Mouse (Mus musculus): Measurements from ENCODE around the gene Wdr5. TPM values are rescaled to one million over a fixed set of nuclear protein-coding genes. Genes with fewer than 3 reads are reported as not detected.
"Not testable (repeated sequence)": the region's sequence is repeated elsewhere in the genome, so short reads cannot be mapped to it uniquely, and the experiment has no call there.

The Wdr5 gene
- polyA plus RNA-seq, 1 experiment from 2014 or later: 49.5 TPM

- no peaks in the 10 kb centered on the region for H3K36me3 ChIP-seq (ENCODE audit: control insufficient read depth, insufficient read depth, low read length)
- no peaks in the 10 kb centered on the region for H3K27me3 ChIP-seq (replicated peaks; ENCODE audit: control insufficient read depth, insufficient read depth, low read length)
- DNase-seq (ENCODE audit: low spot score) (no peak), ATAC-seq (no peak)
- H3K9ac ChIP-seq (ENCODE audit: low read length): peak overlapping the region; percentile 96
- peak overlapping the region; percentile 89 for H3K4me2 ChIP-seq (ENCODE audit: low read length)
- H3K9me3 ChIP-seq (replicated peaks; ENCODE audit: control insufficient read depth, low read length): no peaks in the 10 kb centered on the region
- WGBS: 74% methylated on average over 5 of the region's 5 CpGs
- H3K4me1 ChIP-seq (ENCODE audit: control insufficient read depth, insufficient read depth, low read length): peaks cover 18% of the 10 kb centered on the region
- H3K27ac ChIP-seq (ENCODE audit: low read depth, low read length): no peak overlapping the region
- peak overlapping the region; percentile 96 for H3K4me3 ChIP-seq (ENCODE audit: low read depth, low read length)
Observed at GRCm38 (mm10) chr2:27513861-27514260, 1.1 kb upstream of the Wdr5 start.

DNA sequence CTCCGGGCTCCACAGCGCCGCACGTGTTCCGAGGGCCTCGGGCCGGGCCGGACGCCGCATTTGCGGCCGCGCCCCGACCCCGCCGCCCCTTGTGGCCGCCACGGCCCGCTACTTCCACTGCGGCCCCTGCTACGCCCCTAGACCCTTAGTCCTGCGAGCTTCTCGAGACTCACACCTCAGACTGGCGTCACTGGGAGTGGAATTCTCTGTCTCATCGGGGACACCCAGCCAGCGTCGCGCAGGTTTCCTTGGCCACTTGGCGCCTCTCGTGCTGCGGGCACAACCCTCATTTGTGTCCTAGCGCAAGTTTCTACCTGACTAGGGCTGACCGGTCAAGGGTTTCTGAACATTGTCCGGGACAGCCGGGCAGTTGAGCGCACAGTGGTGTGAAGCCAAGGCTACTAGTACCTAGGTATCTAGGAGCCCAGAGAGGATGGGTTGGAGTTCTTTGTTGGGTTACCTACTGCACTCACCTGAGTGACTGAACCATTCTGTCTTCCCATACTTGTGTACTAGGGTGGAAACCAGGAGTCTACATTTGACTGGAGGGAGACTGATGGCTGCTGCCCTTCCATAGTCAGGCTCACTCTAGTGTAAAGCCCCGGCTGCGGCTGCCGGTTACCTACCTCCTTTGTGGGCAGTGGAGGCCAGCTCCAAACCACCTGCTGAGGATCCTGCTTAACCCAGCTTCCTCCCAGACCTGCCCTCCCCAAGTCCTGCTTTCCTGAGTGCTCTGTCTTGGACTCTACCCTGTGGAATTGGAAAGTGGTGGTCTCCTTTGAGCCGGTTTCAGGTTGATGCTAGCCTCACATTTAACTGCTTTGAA lies 597 bp downstream of the Wdr5 start:
- WGBS: under 1% methylated on average over 38 of the region's 40 CpGs
- Histone ChIP-seq H3K27me3 (replicated peaks; ENCODE audit: control insufficient read depth, insufficient read depth, low read length) (no peaks in the 10 kb centered on the region), H3K36me3 (ENCODE audit: control insufficient read depth, insufficient read depth, low read length) (peaks cover 16% of the 10 kb centered on the region), H3K4me1 (ENCODE audit: control insufficient read depth, insufficient read depth, low read length) (peaks cover 18% of the 10 kb centered on the region), H3K27ac (ENCODE audit: low read depth, low read length) (peak overlapping the region; percentile 78), H3K9me3 (replicated peaks; ENCODE audit: control insufficient read depth, low read length) (no peaks in the 10 kb centered on the region), H3K9ac (ENCODE audit: low read length) (peak overlapping the region; percentile 96), H3K4me2 (ENCODE audit: low read length) (peak overlapping the region; percentile 89), H3K4me3 (ENCODE audit: low read depth, low read length) (peak overlapping the region; percentile 96)
- ATAC-seq (peak; percentile 59), DNase-seq (ENCODE audit: low spot score) (peak; percentile 15)

- H3K9ac ChIP-seq (ENCODE audit: low read length): peak overlapping the region; percentile 96; the same call in 1 of the 2 replicates
- H3K4me1 ChIP-seq (ENCODE audit: control insufficient read depth, insufficient read depth, low read length): peaks cover 18% of the 10 kb centered on the region
- no peaks in the 10 kb centered on the region for H3K9me3 ChIP-seq (replicated peaks; ENCODE audit: control insufficient read depth, low read length)
- peak overlapping the region; percentile 96 for H3K4me3 ChIP-seq (ENCODE audit: low read depth, low read length)
- H3K27ac ChIP-seq (ENCODE audit: low read depth, low read length): no peak overlapping the region
- peaks cover 23% of the 10 kb centered on the region for H3K36me3 ChIP-seq (ENCODE audit: control insufficient read depth, insufficient read depth, low read length)
- H3K4me2 ChIP-seq (ENCODE audit: low read length): peak overlapping the region; percentile 89
- no peaks in the 10 kb centered on the region for H3K27me3 ChIP-seq (replicated peaks; ENCODE audit: control insufficient read depth, insufficient read depth, low read length)
- ATAC-seq: no peak
- DNase-seq (ENCODE audit: low spot score): no peak
- WGBS: 9% methylated on average over 1 of the region's 1 CpGs
Observed at GRCm38 (mm10) chr2:27516289-27516688, 1.3 kb downstream of the Wdr5 start.

- no peak for ATAC-seq
- H3K27me3 ChIP-seq (replicated peaks; ENCODE audit: control insufficient read depth, insufficient read depth, low read length): no peaks in the 10 kb centered on the region
- no peak overlapping the region for H3K4me2 ChIP-seq (ENCODE audit: low read length)
- H3K9ac ChIP-seq (ENCODE audit: low read length): no peak overlapping the region
- WGBS: 91% methylated on average over 3 of the region's 3 CpGs
- no peak for DNase-seq (ENCODE audit: low spot score)
- H3K36me3 ChIP-seq (ENCODE audit: control insufficient read depth, insufficient read depth, low read length): peaks cover 40% of the 10 kb centered on the region
- H3K4me3 ChIP-seq (ENCODE audit: low read depth, low read length): no peak overlapping the region
- H3K9me3 ChIP-seq (replicated peaks; ENCODE audit: control insufficient read depth, low read length): no peaks in the 10 kb centered on the region
- H3K27ac ChIP-seq (ENCODE audit: low read depth, low read length): no peak overlapping the region
- H3K4me1 ChIP-seq (ENCODE audit: control insufficient read depth, insufficient read depth, low read length): peaks cover 18% of the 10 kb centered on the region
Observed at GRCm38 (mm10) chr2:27518283-27518682, 3.3 kb downstream of the Wdr5 start.

GRCm38 (mm10) chr2:27538455-27539330 lies 23.7 kb downstream of the Wdr5 start:
- WGBS: 63% methylated on average over 5 of the region's 5 CpGs
- H3K4me3 ChIP-seq (ENCODE audit: low read depth, low read length): not testable (repeated sequence)
- peak overlapping the region; percentile 4; the same call in 1 of the 2 replicates for H3K9ac ChIP-seq (ENCODE audit: low read length)

GRCm38 (mm10) chr2:27539336-27539735 lies 24.4 kb downstream of the Wdr5 start:
- DNase-seq (ENCODE audit: low spot score) (peak; percentile 55), ATAC-seq (0 out of 2 replicates have a peak, but pooled peaks have one; percentile 1)
- Histone ChIP-seq H3K27ac (ENCODE audit: low read depth, low read length) (peak overlapping the region; percentile 67), H3K9me3 (replicated peaks; ENCODE audit: control insufficient read depth, low read length) (no peaks in the 10 kb centered on the region), H3K27me3 (replicated peaks; ENCODE audit: control insufficient read depth, insufficient read depth, low read length) (no peaks in the 10 kb centered on the region), H3K36me3 (ENCODE audit: control insufficient read depth, insufficient read depth, low read length) (peaks cover 23% of the 10 kb centered on the region), H3K4me1 (ENCODE audit: control insufficient read depth, insufficient read depth, low read length) (peaks cover 8% of the 10 kb centered on the region), H3K9ac (ENCODE audit: low read length) (peak overlapping the region; percentile 4; the same call in 1 of the 2 replicates), H3K4me2 (ENCODE audit: low read length) (peak overlapping the region; percentile 81), H3K4me3 (ENCODE audit: low read depth, low read length) (no peak overlapping the region)
- WGBS: 20% methylated on average over 5 of the region's 5 CpGs

More at GRCm38 (mm10) chr2:27538455-27539330, 23.7 kb downstream of the Wdr5 start:
- peaks cover 29% of the 10 kb centered on the region for H3K36me3 ChIP-seq (ENCODE audit: control insufficient read depth, insufficient read depth, low read length)
- not testable (repeated sequence) for H3K27ac ChIP-seq (ENCODE audit: low read depth, low read length); H3K4me1 ChIP-seq (ENCODE audit: control insufficient read depth, insufficient read depth, low read length); ATAC-seq; DNase-seq (ENCODE audit: low spot score); H3K27me3 ChIP-seq (replicated peaks; ENCODE audit: control insufficient read depth, insufficient read depth, low read length); H3K9me3 ChIP-seq (replicated peaks; ENCODE audit: control insufficient read depth, low read length)
- peak overlapping the region; percentile 81 for H3K4me2 ChIP-seq (ENCODE audit: low read length)

DNA sequence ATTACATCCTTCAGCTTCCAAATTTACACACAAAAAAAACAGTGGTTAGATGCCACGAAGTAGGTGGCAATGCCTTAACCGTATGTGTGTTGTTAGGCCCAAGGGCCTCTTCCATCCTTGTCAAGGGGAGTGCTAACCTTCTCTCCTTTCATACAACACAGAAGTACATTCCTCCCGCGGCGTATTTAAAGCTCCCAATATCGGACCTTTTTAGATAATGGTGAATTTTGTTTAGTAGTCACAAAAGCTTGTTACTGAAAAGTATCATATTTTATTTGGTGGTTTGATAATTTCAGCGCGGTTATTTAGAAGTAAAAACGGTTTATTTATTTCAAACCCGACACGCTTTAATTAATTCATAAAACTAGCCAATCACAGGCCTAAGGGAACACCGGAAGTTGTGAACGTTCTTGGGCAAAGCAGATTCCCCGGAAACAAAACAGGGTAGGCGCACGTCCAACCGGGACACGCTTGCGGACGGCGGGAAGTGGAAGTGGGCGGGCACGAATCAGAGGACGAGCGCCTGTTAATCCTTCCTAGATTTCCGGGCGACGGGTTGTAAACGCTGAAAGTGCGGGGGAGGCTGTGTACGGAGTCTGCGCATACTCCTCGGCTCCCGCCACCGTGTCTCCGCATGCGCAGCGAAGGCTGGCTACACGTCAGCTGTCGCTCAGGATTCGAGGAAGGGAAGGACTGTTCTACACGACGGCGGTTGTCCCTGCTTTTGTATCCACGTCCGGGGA lies 25.0 kb downstream of the Wdr5 start:
- DNase-seq (ENCODE audit: low spot score) (peak; percentile 100), ATAC-seq (peak; percentile 97)
- Histone ChIP-seq H3K36me3 (ENCODE audit: control insufficient read depth, insufficient read depth, low read length) (peaks cover 17% of the 10 kb centered on the region), H3K4me2 (ENCODE audit: low read length) (peak overlapping the region; percentile 81), H3K27ac (ENCODE audit: low read depth, low read length) (peak overlapping the region; percentile 86), H3K9ac (ENCODE audit: low read length) (peak overlapping the region; percentile 70), H3K27me3 (replicated peaks; ENCODE audit: control insufficient read depth, insufficient read depth, low read length) (no peaks in the 10 kb centered on the region), H3K9me3 (replicated peaks; ENCODE audit: control insufficient read depth, low read length) (no peaks in the 10 kb centered on the region), H3K4me1 (ENCODE audit: control insufficient read depth, insufficient read depth, low read length) (peaks cover 8% of the 10 kb centered on the region), H3K4me3 (ENCODE audit: low read depth, low read length) (peak overlapping the region; percentile 43)
- WGBS: under 1% methylated on average over 46 of the region's 46 CpGs

- DNase-seq (ENCODE audit: low spot score) (no peak), ATAC-seq (peak; percentile 36)
- whole genome bisulfite sequencing: 30% methylated on average over 10 of the region's 10 CpGs
- Histone ChIP-seq H3K9ac (ENCODE audit: low read length) (peak overlapping the region; percentile 70), H3K9me3 (replicated peaks; ENCODE audit: control insufficient read depth, low read length) (no peaks in the 10 kb centered on the region), H3K36me3 (ENCODE audit: control insufficient read depth, insufficient read depth, low read length) (peaks cover 11% of the 10 kb centered on the region), H3K4me2 (ENCODE audit: low read length) (peak overlapping the region; percentile 81), H3K4me3 (ENCODE audit: low read depth, low read length) (peak overlapping the region; percentile 43), H3K27me3 (replicated peaks; ENCODE audit: control insufficient read depth, insufficient read depth, low read length) (no peaks in the 10 kb centered on the region), H3K4me1 (ENCODE audit: control insufficient read depth, insufficient read depth, low read length) (peaks cover 8% of the 10 kb centered on the region), H3K27ac (ENCODE audit: low read depth, low read length) (peak overlapping the region; percentile 86)
Observed at GRCm38 (mm10) chr2:27540515-27540836, 25.5 kb downstream of the Wdr5 start.
